Mouse (Mus musculus): ENCODE measurements at regions not wholly inside any gene's neighbourhood (a gene's known extent, or its start where the extent isn't known, plus 50 kb on each side); places are given as distances from the start of the nearest gene placed in this dataset.

GRCm38 (mm10) chr10:111598650-111599049, 92.6 kb downstream of the Phlda1 start:
- TF ChIP-seq TCF12 (IDR thresholded peaks at IDR 0.05; ENCODE audit: low read depth, low read length) (no peak), GABPA (IDR thresholded peaks at IDR 0.05; ENCODE audit: insufficient replicate concordance, low read depth, low read length) (no peak), ZC3H11A (IDR thresholded peaks at IDR 0.05; ENCODE audit: low read depth, low read length) (no peak), SIN3A (IDR thresholded peaks at IDR 0.05; ENCODE audit: low read length) (no peak), CHD2 (IDR thresholded peaks at IDR 0.05; ENCODE audit: low read length) (no peak), RCOR1 (conservative IDR thresholded peaks at IDR 0.05; ENCODE audit: low read depth, low read length) (no peak), ZMIZ1 (IDR thresholded peaks at IDR 0.05; ENCODE audit: low read depth, low read length) (no peak), ZNF384 (IDR thresholded peaks at IDR 0.05; ENCODE audit: low read depth, low read length) (no peak), BHLHE40 (IDR thresholded peaks at IDR 0.05; ENCODE audit: low read depth, low read length) (no peak)

GRCm38 (mm10) chr10:111599297-111600250, 93.5 kb downstream of the Phlda1 start:
- DNase-seq (ENCODE audit: extremely low read depth), result no peak
- H3K4me3 ChIP-seq (replicated peaks in 1 of 3; ENCODE audit: low read depth in 2 of 3, low read length in 2 of 3, poor library complexity in 1 of 3), result no peak overlapping the region
- dilution Hi-C loops (cut with MboI; ENCODE audit: extremely low pct_ligation_motif_present, extremely low pct_unique_long_range_greater_than_20kb, low sequenced_read_pairs) (no loop called here), in situ Hi-C loops (cut with MboI; ENCODE audit: low pct_ligation_motif_present, low pct_unique_long_range_greater_than_20kb, low sequenced_read_pairs) (no loop called here)
- H3K27ac ChIP-seq (ENCODE audit: insufficient read depth, low read depth), result no peak overlapping the region
- H3K4me1 ChIP-seq (ENCODE audit: control insufficient read depth in 1 of 2, insufficient read depth in 2 of 2), result peaks cover 0 to 8% of the 10 kb centered on the region in 2 experiments; a peak in 2 of 4 replicates
- H3K36me3 ChIP-seq (replicated peaks in 1 of 2; ENCODE audit: control insufficient read depth in 1 of 2, insufficient read depth in 1 of 2, low read length in 1 of 2), result no peaks in the 10 kb centered on the region
- H3K9ac ChIP-seq (ENCODE audit: insufficient read depth, low read depth), result no peak overlapping the region
- no peaks in the 10 kb centered on the region for H3K9me3 ChIP-seq (replicated peaks; ENCODE audit: low read length)
- no peaks in the 10 kb centered on the region for H3K27me3 ChIP-seq (replicated peaks)
- no peaks in the 10 kb centered on the region for H3K79me2 ChIP-seq (replicated peaks; ENCODE audit: control insufficient read depth, extremely low read depth, insufficient read depth, poor library complexity, severe bottlenecking)
- TF ChIP-seq NRF1 (IDR thresholded peaks at IDR 0.05; ENCODE audit: low read depth, low read length) (no peak), POLR2A (IDR thresholded peaks at IDR 0.05; ENCODE audit: low read depth, low read length) (no peak), ZNF384 (IDR thresholded peaks at IDR 0.05; ENCODE audit: low read depth, low read length) (no peak), NELFE (IDR thresholded peaks at IDR 0.05; ENCODE audit: low read depth, low read length) (no peak), JUND (conservative IDR thresholded peaks at IDR 0.05; ENCODE audit: low read depth, low read length) (no peak), RAD21 (IDR thresholded peaks at IDR 0.05; ENCODE audit: low read depth, low read length) (no peak), IRF4 (IDR thresholded peaks at IDR 0.05; ENCODE audit: low read depth, low read length) (no peak), SMC3 (IDR thresholded peaks at IDR 0.05; ENCODE audit: low read depth, low read length) (no peak), MXI1 (IDR thresholded peaks at IDR 0.05; ENCODE audit: low read depth, low read length) (no peak), UBTF (IDR thresholded peaks at IDR 0.05; ENCODE audit: low read depth, low read length) (no peak), ELF1 (IDR thresholded peaks at IDR 0.05; ENCODE audit: low read depth, low read length) (no peak), HCFC1 (IDR thresholded peaks at IDR 0.05; ENCODE audit: low read depth, low read length) (no peak), MEF2A (IDR thresholded peaks at IDR 0.05; ENCODE audit: borderline replicate concordance, low read depth, low read length) (no peak), TCF12 (IDR thresholded peaks at IDR 0.05; ENCODE audit: low read depth, low read length) (no peak), MAX (IDR thresholded peaks at IDR 0.05; ENCODE audit: low read length) (no peak), USF1 (IDR thresholded peaks at IDR 0.05; ENCODE audit: low read depth, low read length) (no peak)
- H3K4me2 ChIP-seq (ENCODE audit: insufficient read depth, low read depth, poor library complexity, severe bottlenecking), result no peak overlapping the region

More at GRCm38 (mm10) chr10:111598650-111599049, 92.6 kb downstream of the Phlda1 start:
- no peaks in the 10 kb centered on the region for H3K9me3 ChIP-seq (replicated peaks; ENCODE audit: low read length)
- no peaks in the 10 kb centered on the region for H3K36me3 ChIP-seq (replicated peaks in 1 of 2; ENCODE audit: control insufficient read depth in 1 of 2, insufficient read depth in 1 of 2, low read length in 1 of 2)
- in situ Hi-C loops (cut with MboI; ENCODE audit: low pct_ligation_motif_present, low pct_unique_long_range_greater_than_20kb, low sequenced_read_pairs) (no loop called here), dilution Hi-C loops (cut with MboI; ENCODE audit: extremely low pct_ligation_motif_present, extremely low pct_unique_long_range_greater_than_20kb, low sequenced_read_pairs) (no loop called here)
- peaks cover 0 to 8% of the 10 kb centered on the region in 2 experiments; a peak in 2 of 4 replicates for H3K4me1 ChIP-seq (ENCODE audit: control insufficient read depth in 1 of 2, insufficient read depth in 2 of 2)
- no peaks in the 10 kb centered on the region for H3K79me2 ChIP-seq (replicated peaks; ENCODE audit: control insufficient read depth, extremely low read depth, insufficient read depth, poor library complexity, severe bottlenecking)
- H3K4me3 ChIP-seq (replicated peaks in 1 of 3; ENCODE audit: low read depth in 2 of 3, low read length in 2 of 3, poor library complexity in 1 of 3), result no peak overlapping the region
- H3K27me3 ChIP-seq (replicated peaks), result no peaks in the 10 kb centered on the region
- H3K9ac ChIP-seq (ENCODE audit: insufficient read depth, low read depth), result no peak overlapping the region
- no peak overlapping the region for H3K27ac ChIP-seq (ENCODE audit: insufficient read depth, low read depth)
- DNase-seq (ENCODE audit: extremely low read depth), result no peak
- no peak overlapping the region for H3K4me2 ChIP-seq (ENCODE audit: insufficient read depth, low read depth, poor library complexity, severe bottlenecking)
